Mouse (Mus musculus): ENCODE data around the gene Csn1s2a.
"Not testable (repeated sequence)": the region's sequence is repeated elsewhere in the genome, so short reads cannot be mapped to it uniquely, and the experiment has no call there.

Gene Csn1s2a

GRCm38 (mm10) chr5:87774267-87774666, at the start of gene Csn1s2a:
TSS of gene Csn1s2a (plus strand) at chr5:87774567.
- DNase-seq (ENCODE audit: low spot score in 2 of 2) = no peak

- DNase-seq (ENCODE audit: low spot score in 2 of 2) = no peak
Measured at GRCm38 (mm10) chr5:87734821-87735220, 39.5 kb upstream of the Csn1s2a start.

- DNase-seq (ENCODE audit: low spot score in 2 of 2) = no peak
Measured at GRCm38 (mm10) chr5:87753471-87753870, 20.9 kb upstream of the Csn1s2a start.

- DNase-seq (ENCODE audit: low spot score in 2 of 2) = no peak
Measured at GRCm38 (mm10) chr5:87764546-87764945, 9.8 kb upstream of the Csn1s2a start.

- DNase-seq (ENCODE audit: low spot score in 2 of 2) = not testable (repeated sequence)
Measured at GRCm38 (mm10) chr5:87772151-87772550, 2.2 kb upstream of the Csn1s2a start.

GRCm38 (mm10) chr5:87782731-87783130, 8.4 kb downstream of the Csn1s2a start:
- no peak for DNase-seq (ENCODE audit: low spot score in 2 of 2)

- DNase-seq (ENCODE audit: low spot score in 2 of 2) = no peak
Measured at GRCm38 (mm10) chr5:87807782-87808181, 33.4 kb downstream of the Csn1s2a start, which contains the start of gene Csn1s2b. TSS of gene Csn1s2b (plus strand) at chr5:87808082.

GRCm38 (mm10) chr5:87809253-87809652, 34.9 kb downstream of the Csn1s2a start:
- DNase-seq (ENCODE audit: low spot score in 2 of 2) = no peak

- DNase-seq (ENCODE audit: low spot score in 2 of 2) = no peak
Measured at GRCm38 (mm10) chr5:87825386-87825785, 51.0 kb downstream of the Csn1s2a start, which contains the start of gene Prr27. TSS of gene Prr27 (plus strand) at chr5:87825686.

All from frontal cortex, postnatal 36 days (tissue).